Mouse (Mus musculus): Measurements from ENCODE around the gene Kansl2.

DNA sequence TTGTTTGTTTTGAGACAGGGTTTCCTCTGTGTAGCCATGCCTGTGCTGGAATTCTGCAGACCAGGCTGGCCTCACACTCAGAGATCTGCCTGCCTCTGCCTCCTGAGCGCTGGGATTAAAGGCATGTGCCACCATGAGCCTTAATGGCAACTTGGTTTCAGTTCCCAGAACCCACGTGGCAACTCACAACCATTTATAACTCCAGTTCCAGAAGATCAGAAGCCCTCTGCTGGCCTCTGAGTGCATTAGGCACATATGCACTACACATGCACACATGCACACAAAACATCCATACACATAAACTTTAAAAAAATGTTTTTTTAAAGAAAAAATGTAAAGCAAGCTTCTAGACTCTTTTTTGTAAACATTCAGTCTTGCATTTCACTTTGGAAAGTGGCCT is 24.7 kb downstream of the Kansl2 start:
- no peak for TF ChIP-seq CTCF (conservative IDR thresholded peaks at IDR 0.05; ENCODE audit: low read length)
- TF ChIP-seq NANOG (IDR thresholded peaks at IDR 0.05; ENCODE audit: borderline replicate concordance, low read length) = no peak
